Mouse (Mus musculus): ENCODE results near the gene Camk1d. TPM values are rescaled to one million over a fixed set of nuclear protein-coding genes. Genes with fewer than 3 reads are reported as not detected.

Gene Camk1d
- total and polyA plus RNA-seq, 3 experiments = 4.6 to 12.4 (median 4.8) TPM

DNA sequence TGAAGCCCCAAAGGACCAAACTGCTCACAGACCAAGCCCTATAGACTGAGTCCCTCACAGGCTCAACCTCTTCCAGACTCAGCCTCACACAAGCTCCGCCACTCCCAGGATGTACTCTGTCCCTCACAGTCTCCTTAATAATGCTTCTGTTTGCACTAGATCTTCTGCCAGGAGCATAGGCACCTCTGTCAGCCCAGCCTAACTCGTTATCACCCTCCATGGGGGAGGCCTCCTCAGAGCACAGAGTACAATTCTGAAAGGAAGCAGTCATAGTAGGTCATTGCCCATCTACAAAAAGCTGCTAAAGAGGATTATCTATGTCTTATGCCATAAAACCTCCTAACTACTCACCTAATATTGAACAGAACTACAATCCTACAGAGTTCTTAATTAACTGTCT is 276.6 kb downstream of the Camk1d start:
- no peak overlapping the region for H3K9ac ChIP-seq (ENCODE audit: insufficient read depth, low read depth)
- no peaks in the 10 kb centered on the region; the same call in 1 of the 2 replicates for H3K79me2 ChIP-seq (replicated peaks; ENCODE audit: control insufficient read depth, extremely low read depth, insufficient read depth, poor library complexity, severe bottlenecking)
- no peaks in the 10 kb centered on the region for H3K9me3 ChIP-seq (replicated peaks; ENCODE audit: low read length)
- H3K4me2 ChIP-seq (ENCODE audit: insufficient read depth, low read depth, poor library complexity, severe bottlenecking) = no peak overlapping the region
- H3K27ac ChIP-seq (ENCODE audit: insufficient read depth, low read depth) = no peak overlapping the region
- no peak overlapping the region for H3K4me3 ChIP-seq (replicated peaks in 1 of 3; ENCODE audit: low read depth in 2 of 3, low read length in 2 of 3, poor library complexity in 1 of 3)
- H3K36me3 ChIP-seq (replicated peaks in 1 of 2; ENCODE audit: control insufficient read depth in 1 of 2, insufficient read depth in 1 of 2, low read length in 1 of 2) = peaks cover 0 to 11% of the 10 kb centered on the region in 2 experiments
- dilution Hi-C loops (cut with MboI; ENCODE audit: extremely low pct_ligation_motif_present, extremely low pct_unique_long_range_greater_than_20kb, low sequenced_read_pairs) (no loop called here), in situ Hi-C loops (cut with MboI; ENCODE audit: low pct_ligation_motif_present, low pct_unique_long_range_greater_than_20kb, low sequenced_read_pairs) (no loop called here)
- no peaks in the 10 kb centered on the region for H3K27me3 ChIP-seq (replicated peaks)
- DNase-seq (ENCODE audit: extremely low read depth) = no peak
- H3K4me1 ChIP-seq (ENCODE audit: control insufficient read depth in 1 of 2, insufficient read depth in 2 of 2) = peaks cover 5 to 24% of the 10 kb centered on the region in 2 experiments; a peak in 3 of 4 replicates
- TF ChIP-seq BHLHE40 (IDR thresholded peaks at IDR 0.05; ENCODE audit: low read depth, low read length) (no peak), ZMIZ1 (IDR thresholded peaks at IDR 0.05; ENCODE audit: low read depth, low read length) (no peak), CHD2 (IDR thresholded peaks at IDR 0.05; ENCODE audit: low read length) (no peak)

DNA sequence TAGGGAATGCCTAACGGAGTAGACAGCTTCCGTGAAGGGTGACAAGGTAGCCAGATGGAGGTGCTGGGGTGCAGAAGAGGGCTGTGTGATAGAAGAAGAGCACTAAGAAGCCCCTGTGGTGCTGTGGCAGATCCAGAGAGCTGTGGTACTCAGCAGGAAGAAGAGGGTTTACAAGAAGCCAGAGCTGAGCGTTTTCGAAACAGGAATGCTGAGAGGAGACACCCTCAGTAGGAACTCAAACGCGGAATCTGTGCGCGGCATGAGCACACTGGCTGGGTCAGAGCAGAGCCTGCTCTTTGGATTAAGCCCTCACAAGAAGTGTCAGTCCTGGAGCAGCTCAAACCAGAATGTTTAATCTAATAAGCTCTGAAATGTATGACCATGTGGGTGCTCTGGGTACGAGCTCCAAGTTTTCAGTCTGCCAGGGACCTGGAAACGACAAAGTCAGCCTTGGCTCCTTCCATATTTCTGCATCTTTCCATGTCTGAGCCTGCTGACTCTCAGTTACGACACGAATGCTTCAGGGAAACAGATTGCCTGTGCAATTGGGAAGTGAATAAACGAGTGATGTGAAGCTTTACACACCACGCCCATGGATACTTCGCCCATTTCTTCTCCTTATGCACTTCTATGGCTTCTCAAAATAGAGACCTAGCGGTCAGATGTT is 278.6 kb downstream of the Camk1d start:
- peaks cover 0 to 11% of the 10 kb centered on the region in 2 experiments for H3K36me3 ChIP-seq (replicated peaks in 1 of 2; ENCODE audit: control insufficient read depth in 1 of 2, insufficient read depth in 1 of 2, low read length in 1 of 2)
- H3K4me2 ChIP-seq (ENCODE audit: insufficient read depth, low read depth, poor library complexity, severe bottlenecking) = no peak overlapping the region
- H3K9me3 ChIP-seq (replicated peaks; ENCODE audit: low read length) = no peaks in the 10 kb centered on the region
- no peaks in the 10 kb centered on the region for H3K27me3 ChIP-seq (replicated peaks)
- H3K4me3 ChIP-seq (replicated peaks in 1 of 3; ENCODE audit: low read depth in 2 of 3, low read length in 2 of 3, poor library complexity in 1 of 3) = no peak overlapping the region
- H3K79me2 ChIP-seq (replicated peaks; ENCODE audit: control insufficient read depth, extremely low read depth, insufficient read depth, poor library complexity, severe bottlenecking) = no peaks in the 10 kb centered on the region; the same call in 1 of the 2 replicates
- peaks cover 5 to 24% of the 10 kb centered on the region in 2 experiments; a peak in 3 of 4 replicates for H3K4me1 ChIP-seq (ENCODE audit: control insufficient read depth in 1 of 2, insufficient read depth in 2 of 2)
- in situ Hi-C loops (cut with MboI; ENCODE audit: low pct_ligation_motif_present, low pct_unique_long_range_greater_than_20kb, low sequenced_read_pairs) (no loop called here), dilution Hi-C loops (cut with MboI; ENCODE audit: extremely low pct_ligation_motif_present, extremely low pct_unique_long_range_greater_than_20kb, low sequenced_read_pairs) (no loop called here)
- H3K27ac ChIP-seq (ENCODE audit: insufficient read depth, low read depth) = no peak overlapping the region
- DNase-seq (ENCODE audit: extremely low read depth) = no peak
- TF ChIP-seq ZKSCAN1 (IDR thresholded peaks at IDR 0.05; ENCODE audit: borderline replicate concordance, low read depth, low read length) (no peak), CHD2 (IDR thresholded peaks at IDR 0.05; ENCODE audit: low read length) (no peak), BHLHE40 (IDR thresholded peaks at IDR 0.05; ENCODE audit: low read depth, low read length) (no peak), UBTF (IDR thresholded peaks at IDR 0.05; ENCODE audit: low read depth, low read length) (no peak)
- H3K9ac ChIP-seq (ENCODE audit: insufficient read depth, low read depth) = no peak overlapping the region

DNA sequence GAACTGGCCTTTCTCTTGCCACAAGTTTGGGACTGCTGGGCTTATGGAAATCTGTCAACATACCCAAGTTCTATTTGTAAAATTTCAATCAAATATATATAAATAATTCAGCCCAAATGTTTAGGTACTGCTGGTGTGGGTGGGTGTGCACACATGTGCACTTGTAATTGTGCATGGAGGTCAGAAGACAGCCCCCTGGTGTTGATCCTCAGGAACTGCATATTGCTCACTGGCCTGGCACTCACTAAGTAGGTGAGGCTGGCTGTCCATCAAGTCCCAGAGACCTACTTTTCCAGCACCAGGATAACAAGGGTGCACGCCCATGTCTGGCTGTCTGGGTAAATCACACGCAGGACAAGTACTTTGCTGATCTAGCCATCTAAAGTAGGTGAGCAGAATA is 283.0 kb downstream of the Camk1d start:
- no peak overlapping the region for H3K9ac ChIP-seq (ENCODE audit: insufficient read depth, low read depth)
- H3K4me3 ChIP-seq (replicated peaks in 1 of 3; ENCODE audit: low read depth in 2 of 3, low read length in 2 of 3, poor library complexity in 1 of 3) = no peak overlapping the region
- no peak overlapping the region for H3K27ac ChIP-seq (ENCODE audit: insufficient read depth, low read depth)
- H3K4me2 ChIP-seq (ENCODE audit: insufficient read depth, low read depth, poor library complexity, severe bottlenecking) = no peak overlapping the region
- peak; percentile 58 for DNase-seq (ENCODE audit: extremely low read depth)
- no peaks in the 10 kb centered on the region; the same call in 1 of the 2 replicates for H3K79me2 ChIP-seq (replicated peaks; ENCODE audit: control insufficient read depth, extremely low read depth, insufficient read depth, poor library complexity, severe bottlenecking)
- H3K4me1 ChIP-seq (ENCODE audit: control insufficient read depth in 1 of 2, insufficient read depth in 2 of 2) = peaks cover 25 to 58% of the 10 kb centered on the region in 2 experiments
- H3K9me3 ChIP-seq (replicated peaks; ENCODE audit: low read length) = no peaks in the 10 kb centered on the region
- H3K36me3 ChIP-seq (replicated peaks in 1 of 2; ENCODE audit: control insufficient read depth in 1 of 2, insufficient read depth in 1 of 2, low read length in 1 of 2) = peaks cover 0 to 8% of the 10 kb centered on the region in 2 experiments
- in situ Hi-C loops (cut with MboI; ENCODE audit: low pct_ligation_motif_present, low pct_unique_long_range_greater_than_20kb, low sequenced_read_pairs) = no loop called here
- dilution Hi-C loops (cut with MboI; ENCODE audit: extremely low pct_ligation_motif_present, extremely low pct_unique_long_range_greater_than_20kb, low sequenced_read_pairs) = no loop called here
- H3K27me3 ChIP-seq (replicated peaks) = no peaks in the 10 kb centered on the region
- TF ChIP-seq PAX5 (IDR thresholded peaks at IDR 0.05; ENCODE audit: low read length) (no peak), EP300 (IDR thresholded peaks at IDR 0.05; ENCODE audit: low read length) (no peak), JUND (conservative IDR thresholded peaks at IDR 0.05; ENCODE audit: low read depth, low read length) (no peak), ETS1 (conservative IDR thresholded peaks at IDR 0.05; ENCODE audit: low read depth, low read length) (no peak), KAT2A (IDR thresholded peaks at IDR 0.05; ENCODE audit: insufficient replicate concordance, low read length) (no peak), E2F4 (IDR thresholded peaks at IDR 0.05; ENCODE audit: insufficient replicate concordance, low read depth, low read length) (no peak), ZKSCAN1 (IDR thresholded peaks at IDR 0.05; ENCODE audit: borderline replicate concordance, low read depth, low read length) (no peak), BHLHE40 (IDR thresholded peaks at IDR 0.05; ENCODE audit: low read depth, low read length) (no peak), ZNF384 (IDR thresholded peaks at IDR 0.05; ENCODE audit: low read depth, low read length) (no peak), SIN3A (IDR thresholded peaks at IDR 0.05; ENCODE audit: low read length) (no peak), MXI1 (IDR thresholded peaks at IDR 0.05; ENCODE audit: low read depth, low read length) (no peak), UBTF (IDR thresholded peaks at IDR 0.05; ENCODE audit: low read depth, low read length) (no peak), SMC3 (IDR thresholded peaks at IDR 0.05; ENCODE audit: low read depth, low read length) (peak; percentile 95), USF2 (conservative IDR thresholded peaks at IDR 0.05; ENCODE audit: low read depth, low read length) (no peak), NELFE (IDR thresholded peaks at IDR 0.05; ENCODE audit: low read depth, low read length) (no peak), MAZ (IDR thresholded peaks at IDR 0.05; ENCODE audit: low read depth, low read length) (no peak), POLR2A (IDR thresholded peaks at IDR 0.05; ENCODE audit: low read depth, low read length) (no peak), MYC (IDR thresholded peaks at IDR 0.05; ENCODE audit: low read depth, low read length) (peak; percentile 91), HCFC1 (IDR thresholded peaks at IDR 0.05; ENCODE audit: low read depth, low read length) (no peak), ZMIZ1 (IDR thresholded peaks at IDR 0.05; ENCODE audit: low read depth, low read length) (no peak), ZC3H11A (IDR thresholded peaks at IDR 0.05; ENCODE audit: low read depth, low read length) (peak; percentile 35; the same call in 1 of the 2 replicates), TBP (conservative IDR thresholded peaks at IDR 0.05; ENCODE audit: low read depth, low read length) (no peak), CHD1 (IDR thresholded peaks at IDR 0.05; ENCODE audit: low read depth, low read length) (no peak), CHD2 (IDR thresholded peaks at IDR 0.05; ENCODE audit: low read length) (no peak)
